Mouse (Mus musculus) heart, postnatal 10 days (tissue): ENCODE results near the gene Tdrd3. TPM values are rescaled to one million over a fixed set of nuclear protein-coding genes. Genes with fewer than 3 reads are reported as not detected.

Experiments used
- DNase-seq, 2 experiments: peaks; one replicate each; pipeline ENCODE4 v3.0.0; 2021
- intact Hi-C: fragments of 180-260 bp; cut with DNase I; formaldehyde crosslinking; loops from one replicate; pipeline ENCODE4 v1.15.1; 2025
- total RNA-seq, 2 experiments: library from RNA; stranded (reverse); gene quantifications; 2 replicates each; pipeline ENCODE4 v1.2.3; 2021

Tdrd3 gene
- total RNA-seq, 2 experiments from 2014 or later, result 30.7 to 31.1 TPM

- intact Hi-C loops, result no loop called here
Observed at GRCm38 (mm10) chr14:87446331-87446913, 30.0 kb downstream of the Tdrd3 start.

GRCm38 (mm10) chr14:87451645-87452443 lies 35.4 kb downstream of the Tdrd3 start:
- intact Hi-C loops, result loop anchor here (2.0 to 10.0 kb wide), 5 partner anchors 65 to 777 kb away; partner anchors contain the start of gene Diaph3
- peak; percentile 77 to 86 for DNase-seq

More at GRCm38 (mm10) chr14:87446331-87446913, 30.0 kb downstream of the Tdrd3 start:
- DNase-seq, result no peak

- intact Hi-C loops, result loop anchor here (10.0 kb wide), 3 partner anchors 311 to 781 kb away; partner anchors contain the start of gene Diaph3
- DNase-seq, result no peak
Observed at GRCm38 (mm10) chr14:87455630-87456175, 39.3 kb downstream of the Tdrd3 start.

GRCm38 (mm10) chr14:87459777-87460176 lies 43.3 kb downstream of the Tdrd3 start:
- no peak for DNase-seq
- intact Hi-C loops, result loop anchor here (5.0 to 10.0 kb wide), 5 partner anchors 315 to 1013 kb away; partner anchors contain the start of genes Diaph3 and Pcdh20

GRCm38 (mm10) chr14:87461543-87461942 lies 45.1 kb downstream of the Tdrd3 start:
- DNase-seq, result no peak
- intact Hi-C loops, result loop anchor here (5.0 kb wide), 2 partner anchors 816 to 1011 kb away; partner anchors contain the start of gene Pcdh20

GRCm38 (mm10) chr14:87463963-87464654 lies 47.7 kb downstream of the Tdrd3 start:
- intact Hi-C loops, result loop anchor here (2.0 to 5.0 kb wide), 3 partner anchors 813 to 1519 kb away; partner anchors contain the start of gene Pcdh20
- DNase-seq, result peak; percentile 71 to 86

- DNase-seq, result no peak
- intact Hi-C loops, result loop anchor here (2.0 to 5.0 kb wide), 3 partner anchors 813 to 1518 kb away; partner anchors contain the start of gene Pcdh20
Observed at GRCm38 (mm10) chr14:87464655-87465054, 48.2 kb downstream of the Tdrd3 start.

- intact Hi-C loops, result no loop called here
- DNase-seq, result no peak
Observed at GRCm38 (mm10) chr14:87467586-87467985, 51.1 kb downstream of the Tdrd3 start.

GRCm38 (mm10) chr14:87471521-87471920 lies 55.1 kb downstream of the Tdrd3 start:
- no peak for DNase-seq
- intact Hi-C loops, result no loop called here

- DNase-seq, result no peak
- intact Hi-C loops, result no loop called here
Observed at GRCm38 (mm10) chr14:87472782-87473181, 56.3 kb downstream of the Tdrd3 start.

GRCm38 (mm10) chr14:87475721-87476359 lies 59.4 kb downstream of the Tdrd3 start:
- no peak for DNase-seq
- intact Hi-C loops, result no loop called here

GRCm38 (mm10) chr14:87478339-87478951 lies 62.0 kb downstream of the Tdrd3 start:
- no peak for DNase-seq
- intact Hi-C loops, result no loop called here

GRCm38 (mm10) chr14:87485888-87486287 lies 69.4 kb downstream of the Tdrd3 start:
- DNase-seq, result no peak
- intact Hi-C loops, result no loop called here

GRCm38 (mm10) chr14:87497955-87498594 lies 81.6 kb downstream of the Tdrd3 start:
- no peak for DNase-seq
- intact Hi-C loops, result no loop called here

- no peak for DNase-seq
- intact Hi-C loops, result no loop called here
Observed at GRCm38 (mm10) chr14:87505924-87506323, 89.5 kb downstream of the Tdrd3 start.

- no peak for DNase-seq
- intact Hi-C loops, result no loop called here
Observed at GRCm38 (mm10) chr14:87515281-87515680, 98.8 kb downstream of the Tdrd3 start.

GRCm38 (mm10) chr14:87517381-87517780 lies 100.9 kb downstream of the Tdrd3 start:
- intact Hi-C loops, result no loop called here
- DNase-seq, result no peak

GRCm38 (mm10) chr14:87531847-87532246 lies 115.4 kb downstream of the Tdrd3 start:
- intact Hi-C loops, result no loop called here
- no peak for DNase-seq

GRCm38 (mm10) chr14:87537127-87537819 lies 120.8 kb downstream of the Tdrd3 start:
- no peak for DNase-seq

More at GRCm38 (mm10) chr14:87537127-87537819, 120.8 kb downstream of the Tdrd3 start:
- intact Hi-C loops, result no loop called here
